In genomic region chr6:18513611-18514473, GRCm38 (mm10) we compare ENCODE assay signal across 8 mouse cellular contexts. TPM values are rescaled to one million over a fixed set of nuclear protein-coding genes. Genes with fewer than 3 reads are reported as not detected.
DNase-seq lines count a peak whose midpoint lies in the region; ATAC-seq and TF ChIP-seq lines count a peak whose summit lies in the region.

No protein-coding gene starts in this region.

- H3K4me2 ChIP-seq in liver, postnatal 0 days (ENCODE audit: low read depth, low read length): peak overlapping the region; percentile 75

- H3K27me3 ChIP-seq in thymus, adult 2 months (ENCODE audit: control insufficient read depth, insufficient read depth, low read length): no peaks in the 10 kb centered on the region; the same call in 1 of the 2 replicates
- H3K27me3 ChIP-seq in kidney, adult 2 months (replicated peaks; ENCODE audit: control insufficient read depth, insufficient read depth, low read length): no peaks in the 10 kb centered on the region; the same call in 1 of the 2 replicates
- peaks cover 32% of the 10 kb centered on the region for H3K27me3 ChIP-seq in liver, postnatal 0 days (ENCODE audit: insufficient read depth, low read length)

- H3K9me3 ChIP-seq in liver, postnatal 0 days (ENCODE audit: low read length): no peaks in the 10 kb centered on the region

- TF ChIP-seq CTCF in thymus, adult 2 months (IDR thresholded peaks at IDR 0.05; ENCODE audit: borderline replicate concordance, control insufficient read depth, extremely low read depth, insufficient read depth, low read length, poor library complexity): no peak
- no peak for TF ChIP-seq CTCF in kidney, adult 2 months (conservative IDR thresholded peaks at IDR 0.05; ENCODE audit: insufficient read depth, insufficient read length, low read depth, low read length)
- TF ChIP-seq CTCF in liver, postnatal 0 days (IDR thresholded peaks at IDR 0.05; ENCODE audit: low read depth): no peak

- H3K36me3 ChIP-seq in thymus, adult 2 months (ENCODE audit: control insufficient read depth, insufficient read depth, low read length): no peaks in the 10 kb centered on the region
- H3K36me3 ChIP-seq in kidney, adult 2 months (ENCODE audit: control insufficient read depth, insufficient read depth, low read length): no peaks in the 10 kb centered on the region
- no peaks in the 10 kb centered on the region for H3K36me3 ChIP-seq in liver, postnatal 0 days (replicated peaks; ENCODE audit: insufficient read depth, low read length)

- H3K4me1 ChIP-seq in thymus, adult 2 months (replicated peaks; ENCODE audit: control insufficient read depth, insufficient read depth, low read length): no peaks in the 10 kb centered on the region
- no peaks in the 10 kb centered on the region for H3K4me1 ChIP-seq in kidney, adult 2 months (ENCODE audit: control insufficient read depth, insufficient read depth, low read length)
- H3K4me1 ChIP-seq in liver, postnatal 0 days (ENCODE audit: insufficient read depth): 0 out of 2 replicates have a peak, but pooled peaks cover 2% of the 10 kb centered on the region

- TF ChIP-seq POLR2A in thymus, adult 2 months (IDR thresholded peaks at IDR 0.05; ENCODE audit: control insufficient read depth, extremely low read depth, insufficient read depth, low read length, poor library complexity): no peak
- TF ChIP-seq POLR2A in kidney, adult 2 months (IDR thresholded peaks at IDR 0.05; ENCODE audit: low read depth, low read length): no peak

- DNase-seq in thymus, adult 2 months: no peak
- DNase-seq in thymus, adult 18-20 months: no peak
- peak; percentile 41 to 54 for DNase-seq in cerebellum, postnatal 10 days
- DNase-seq in frontal cortex, postnatal 25 days (ENCODE audit: low spot score in 2 of 2): peak; percentile 26 to 27
- peak; percentile 17 for DNase-seq in kidney, adult 2 months
- peak; percentile 14 for DNase-seq in liver, postnatal 0 days
- peak; percentile 24 for DNase-seq in right cerebral cortex, postnatal 14 days
- DNase-seq in spleen, postnatal 10 days (ENCODE audit: low spot score in 2 of 2): no peak

- 0 out of 2 replicates have a peak, but pooled peaks have one; percentile 13 for ATAC-seq in liver, postnatal 0 days

- no peak overlapping the region for H3K27ac ChIP-seq in thymus, adult 2 months (ENCODE audit: control insufficient read depth, insufficient read depth, low read length)
- H3K27ac ChIP-seq in kidney, adult 2 months (ENCODE audit: insufficient read depth, low read depth, low read length): no peak overlapping the region
- H3K27ac ChIP-seq in liver, postnatal 0 days (ENCODE audit: low read depth): no peak overlapping the region

- no peak for TF ChIP-seq EP300 in liver, postnatal 0 days (IDR thresholded peaks at IDR 0.05; ENCODE audit: low read depth)

- 10% methylated on average over 28 of the region's 28 CpGs for WGBS in thymus, adult 2 months
- WGBS in kidney, adult 2 months: 4% methylated on average over 28 of the region's 28 CpGs
- WGBS in liver, postnatal 0 days (ENCODE audit: insufficient replicate concordance): 3% methylated on average over 28 of the region's 28 CpGs

- peak overlapping the region; percentile 31; the same call in 1 of the 2 replicates for H3K9ac ChIP-seq in liver, postnatal 0 days (replicated peaks)

- peak overlapping the region; percentile 9; the same call in 1 of the 2 replicates for H3K4me3 ChIP-seq in thymus, adult 2 months (ENCODE audit: control insufficient read depth, insufficient read depth, low read length)
- H3K4me3 ChIP-seq in kidney, adult 2 months (ENCODE audit: insufficient read depth, low read depth, low read length): peak overlapping the region; percentile 91
- H3K4me3 ChIP-seq in liver, postnatal 0 days (ENCODE audit: low read depth, low read length): peak overlapping the region; percentile 52

RNA-seq across cellular contexts. Expression of gene Cttnbp2, which starts 0.8 kb away (rescaled TPM):
- 0.49 and 0.51 TPM in 2 replicates for polyA plus RNA-seq in thymus, adult 2 months (2012; rRNA removed)
- polyA plus RNA-seq in kidney, adult 2 months (2012; rRNA removed): 5.7 and 6.2 TPM in 2 replicates
- 0.88 and 1.0 TPM in 2 replicates for polyA plus RNA-seq in liver, postnatal 0 days (2015; fragmentation: Nextera tagmentation; extraction: Ambion mirVana)

Comparison
In these comparisons a context has a peak if more than half of its experiments do, and no peak if none do; other contexts are left out.
1. DNase-seq: peak in cerebellum, postnatal 10 days (2 of 2), frontal cortex, postnatal 25 days (2 of 2), kidney, adult 2 months (single experiment), liver, postnatal 0 days (single experiment) and right cerebral cortex, postnatal 14 days (single experiment); none in thymus, adult 2 months (single experiment), thymus, adult 18-20 months (0 of 2) and spleen, postnatal 10 days (0 of 2).
2. H3K4me3 ChIP-seq: peak in every context shown above with its lines; median percentile 91 in kidney, adult 2 months; 52 in liver, postnatal 0 days; 9 in thymus, adult 2 months.